Mouse (Mus musculus) heart, embryonic 11.5 days (tissue): ENCODE data around the gene Tpi1. TPM values are rescaled to one million over a fixed set of nuclear protein-coding genes. Genes with fewer than 3 reads are reported as not detected.
"Not testable (repeated sequence)": the region's sequence is repeated elsewhere in the genome, so short reads cannot be mapped to it uniquely, and the experiment has no call there.

Experiments used
- ATAC-seq: fragments of 200-750 bp; cut with Nextera tagmentation; replicated peaks from 2 replicates; pipeline ENCODE4 v1.8.0; 2017; ENCODE audit warnings: moderate library complexity; ENCODE audit not compliant: insufficient number of reproducible peaks, low FRiP score, low TSS enrichment
- H3K27ac ChIP-seq: fragments of 300-500 bp; sonication (generic); 2 replicates; pipeline ENCODE4 v1.5.1; 2014; ENCODE audit warnings: mild to moderate bottlenecking, low read depth, low read length
- H3K27me3 ChIP-seq: fragments of 300-500 bp; sonication (generic); 2 replicates; pipeline ENCODE4 v1.6.1; 2014; ENCODE audit warnings: mild to moderate bottlenecking, low read length, mixed read lengths; ENCODE audit not compliant: control insufficient read depth, insufficient read depth
- H3K36me3 ChIP-seq: fragments of 300-500 bp; sonication (generic); 2 replicates; pipeline ENCODE4 v1.6.1; 2014; ENCODE audit warnings: mild to moderate bottlenecking, low read length, moderate library complexity, mixed read lengths; ENCODE audit not compliant: control insufficient read depth, insufficient read depth
- H3K4me1 ChIP-seq: fragments of 300-500 bp; sonication (generic); 2 replicates; pipeline ENCODE4 v1.6.1; 2014; ENCODE audit warnings: low read length; ENCODE audit not compliant: control insufficient read depth, insufficient read depth
- H3K4me2 ChIP-seq: fragments of 300-500 bp; sonication (generic); 2 replicates; pipeline ENCODE4 v1.6.1; 2014; ENCODE audit warnings: mild to moderate bottlenecking, moderate library complexity
- H3K4me3 ChIP-seq: fragments of 300-500 bp; sonication (generic); 2 replicates; pipeline ENCODE4 v1.5.1; 2014; ENCODE audit warnings: low read depth, low read length
- H3K9ac ChIP-seq: fragments of 300-500 bp; sonication (generic); 2 replicates; pipeline ENCODE4 v1.6.1; 2014; ENCODE audit warnings: mild to moderate bottlenecking, low read depth, low read length, moderate library complexity
- H3K9me3 ChIP-seq: fragments of 300-500 bp; sonication (generic); replicated peaks from 2 replicates; pipeline ENCODE4 v1.6.1; 2016; ENCODE audit warnings: low read length; ENCODE audit not compliant: control insufficient read depth
- WGBS: fragments of 180-500 bp; shearing (Covaris S2); extraction: QIAGEN DNeasy Blood & Tissue Kit; methylation state at CpG from one replicate; pipeline ENCODE4 v1.1.7; 2014; ENCODE audit not compliant: insufficient replicate concordance; 5-methylcytosine and 5-hydroxymethylcytosine counted together
- polyA plus RNA-seq: library from polyadenylated mRNA; unstranded; fragments of >200 nt; fragmentation: Nextera tagmentation; extraction: Ambion mirVana; gene quantifications from 2 replicates; pipeline ENCODE4 v1.2.1, GENCODE M21; 2014

The Tpi1 gene
- polyA plus RNA-seq, 1 experiment from 2014 or later = 1,419 TPM

- Histone ChIP-seq H3K4me2 (peak overlapping the region; percentile 54), H3K4me1 (peaks cover 21% of the 10 kb centered on the region), H3K27ac (peak overlapping the region; percentile 54; the same call in 1 of the 2 replicates), H3K27me3 (no peaks in the 10 kb centered on the region), H3K9ac (peak overlapping the region; percentile 52; the same call in 1 of the 2 replicates), H3K36me3 (no peaks in the 10 kb centered on the region), H3K9me3 (no peaks in the 10 kb centered on the region), H3K4me3 (no peak overlapping the region; the same call in 1 of the 2 replicates)
- WGBS = 8% methylated on average over 8 of the region's 8 CpGs
- no peak for ATAC-seq
Observed at GRCm38 (mm10) chr6:124839805-124840204, 25.7 kb upstream of the Tpi1 start.

- no peak overlapping the region for H3K27ac ChIP-seq
- H3K4me3 ChIP-seq = no peak overlapping the region
- H3K27me3 ChIP-seq = no peaks in the 10 kb centered on the region
- peaks cover 6% of the 10 kb centered on the region; the same call in 1 of the 2 replicates for H3K36me3 ChIP-seq
- WGBS = 75% methylated on average over 7 of the region's 7 CpGs
- no peak overlapping the region for H3K4me2 ChIP-seq
- H3K9ac ChIP-seq = no peak overlapping the region
- H3K9me3 ChIP-seq = no peaks in the 10 kb centered on the region
- H3K4me1 ChIP-seq = peaks cover 26% of the 10 kb centered on the region
- no peak for ATAC-seq
Observed at GRCm38 (mm10) chr6:124836411-124836810, 22.3 kb upstream of the Tpi1 start.

GRCm38 (mm10) chr6:124835531-124835930, 21.4 kb upstream of the Tpi1 start:
- ATAC-seq = no peak
- WGBS = 44% methylated on average over 10 of the region's 10 CpGs
- Histone ChIP-seq H3K27me3 (no peaks in the 10 kb centered on the region), H3K9ac (no peak overlapping the region), H3K4me3 (no peak overlapping the region), H3K9me3 (no peaks in the 10 kb centered on the region), H3K4me2 (no peak overlapping the region), H3K27ac (no peak overlapping the region), H3K36me3 (peaks cover 6% of the 10 kb centered on the region; the same call in 1 of the 2 replicates), H3K4me1 (peaks cover 24% of the 10 kb centered on the region)

GRCm38 (mm10) chr6:124834512-124835081, 20.5 kb upstream of the Tpi1 start:
- Histone ChIP-seq H3K9ac (no peak overlapping the region), H3K4me2 (no peak overlapping the region), H3K36me3 (peaks cover 6% of the 10 kb centered on the region; the same call in 1 of the 2 replicates), H3K27me3 (no peaks in the 10 kb centered on the region), H3K4me3 (no peak overlapping the region), H3K9me3 (no peaks in the 10 kb centered on the region), H3K4me1 (peaks cover 15% of the 10 kb centered on the region), H3K27ac (no peak overlapping the region)
- no peak for ATAC-seq
- 78% methylated on average over 6 of the region's 6 CpGs for WGBS

GRCm38 (mm10) chr6:124831649-124832048, 17.6 kb upstream of the Tpi1 start:
- Histone ChIP-seq H3K4me1 (peaks cover 19% of the 10 kb centered on the region), H3K27ac (no peak overlapping the region), H3K36me3 (peaks cover 6% of the 10 kb centered on the region; the same call in 1 of the 2 replicates), H3K27me3 (no peaks in the 10 kb centered on the region), H3K4me3 (no peak overlapping the region), H3K4me2 (no peak overlapping the region), H3K9me3 (no peaks in the 10 kb centered on the region), H3K9ac (no peak overlapping the region)
- no peak for ATAC-seq
- 93% methylated on average over 8 of the region's 8 CpGs for WGBS

- Histone ChIP-seq H3K4me3 (peak overlapping the region; percentile 60), H3K9ac (peak overlapping the region; percentile 39; the same call in 1 of the 2 replicates), H3K4me2 (peak overlapping the region; percentile 68), H3K4me1 (peaks cover 17% of the 10 kb centered on the region)
- not testable (repeated sequence) for H3K36me3 ChIP-seq, ATAC-seq, H3K27me3 ChIP-seq, H3K27ac ChIP-seq, H3K9me3 ChIP-seq
- WGBS = 93% methylated on average over 4 of the region's 4 CpGs
Observed at GRCm38 (mm10) chr6:124831199-124831598, 17.1 kb upstream of the Tpi1 start.

GRCm38 (mm10) chr6:124829799-124830700, 16.0 kb upstream of the Tpi1 start:
- WGBS = under 1% methylated on average over 38 of the region's 38 CpGs
- peaks cover 12% of the 10 kb centered on the region; the same call in 1 of the 2 replicates for H3K36me3 ChIP-seq

GRCm38 (mm10) chr6:124828868-124829798, 15.0 kb upstream of the Tpi1 start, which contains the start of the genes Usp5 and Cdca3:
Usp5 (minus strand) TSS chr6:124829484.
Cdca3 (plus strand) TSS chr6:124829547.
- Histone ChIP-seq H3K27me3 (no peaks in the 10 kb centered on the region), H3K27ac (peak within 1 kb of the TSS; percentile 92), H3K4me2 (peak within 1 kb of the TSS; percentile 93), H3K4me1 (peaks cover 9% of the 10 kb centered on the region; the same call in 1 of the 2 replicates), H3K9ac (peak within 1 kb of the TSS; percentile 78), H3K36me3 (peaks cover 19% of the 10 kb centered on the region), H3K9me3 (no peaks in the 10 kb centered on the region), H3K4me3 (peak within 1 kb of the TSS; percentile 60)
- ATAC-seq = peak; percentile 93
- under 1% methylated on average over 55 of the region's 55 CpGs for whole genome bisulfite sequencing

More at GRCm38 (mm10) chr6:124829799-124830700, 16.0 kb upstream of the Tpi1 start:
- peak overlapping the region; percentile 92 for H3K27ac ChIP-seq
- no peaks in the 10 kb centered on the region for H3K9me3 ChIP-seq
- peak overlapping the region; percentile 60 for H3K4me3 ChIP-seq
- peak; percentile 87 for ATAC-seq
- peak overlapping the region; percentile 68 for H3K4me2 ChIP-seq
- H3K4me1 ChIP-seq = peaks cover 12% of the 10 kb centered on the region
- peak overlapping the region; percentile 78 for H3K9ac ChIP-seq
- no peaks in the 10 kb centered on the region for H3K27me3 ChIP-seq
